Mouse (Mus musculus) embryonic facial prominence, embryonic 11.5 days (tissue): Measurements from ENCODE around the gene Pikfyve. TPM values are rescaled to one million over a fixed set of nuclear protein-coding genes. Genes with fewer than 3 reads are reported as not detected.

ENCODE experiments used
- ATAC-seq: fragments of 200-750 bp; cut with Nextera tagmentation; replicated peaks from 2 replicates; pipeline ENCODE4 v1.8.0; 2017; ENCODE audit warnings: low read depth; ENCODE audit not compliant: insufficient number of reproducible peaks, low FRiP score, low TSS enrichment
- DNase-seq: peaks from one replicate; pipeline ENCODE4 v3.0.0-alpha.2; 2015; ENCODE audit warnings: low spot score
- H3K27ac ChIP-seq: fragments of 300-500 bp; sonication (generic); replicated peaks from 2 replicates; pipeline ENCODE4 v1.5.1; 2014; ENCODE audit warnings: mild to moderate bottlenecking, low read depth, low read length, control low read depth
- H3K27me3 ChIP-seq: fragments of 300-500 bp; sonication (generic); 2 replicates; pipeline ENCODE4 v1.6.1; 2014; ENCODE audit warnings: mild to moderate bottlenecking, low read length, moderate library complexity, mixed read lengths; ENCODE audit not compliant: control insufficient read depth, insufficient read depth
- H3K36me3 ChIP-seq: fragments of 300-500 bp; sonication (generic); replicated peaks from 2 replicates; pipeline ENCODE4 v1.6.1; 2014; ENCODE audit warnings: low read depth, mild to moderate bottlenecking, low read length, moderate library complexity, mixed read lengths; ENCODE audit not compliant: control insufficient read depth, insufficient read depth
- H3K4me1 ChIP-seq: fragments of 300-500 bp; sonication (generic); 2 replicates; pipeline ENCODE4 v1.6.1; 2014; ENCODE audit warnings: low read length, mixed read lengths; ENCODE audit not compliant: control insufficient read depth, insufficient read depth
- H3K4me2 ChIP-seq: fragments of 300-500 bp; sonication (generic); 2 replicates; pipeline ENCODE4 v1.6.1; 2014; ENCODE audit warnings: low read depth, mild to moderate bottlenecking, control low read depth, low read length, moderate library complexity
- H3K4me3 ChIP-seq: fragments of 300-500 bp; sonication (generic); 2 replicates; pipeline ENCODE4 v1.5.1; 2014; ENCODE audit warnings: low read depth, low read length, control low read depth
- H3K9ac ChIP-seq: fragments of 300-500 bp; sonication (generic); replicated peaks from 2 replicates; pipeline ENCODE4 v1.6.1; 2014; ENCODE audit warnings: mild to moderate bottlenecking, control low read depth, low read length
- H3K9me3 ChIP-seq: fragments of 300-500 bp; sonication (generic); replicated peaks from 2 replicates; pipeline ENCODE4 v1.6.1; 2016; ENCODE audit warnings: mild to moderate bottlenecking, low read length, inconsistent platforms, mixed read lengths; ENCODE audit not compliant: control insufficient read depth
- WGBS: fragments of 180-500 bp; shearing (Covaris S2); extraction: QIAGEN DNeasy Blood & Tissue Kit; methylation state at CpG from one replicate; pipeline ENCODE4 v1.1.7; 2014; 5-methylcytosine and 5-hydroxymethylcytosine counted together
- polyA plus RNA-seq: library from polyadenylated mRNA; unstranded; fragments of >200 nt; fragmentation: Nextera tagmentation; extraction: Ambion mirVana; gene quantifications from 2 replicates; pipeline ENCODE4 v1.2.1, GENCODE M21; 2014

The Pikfyve gene
- polyA plus RNA-seq, 1 experiment from 2014 or later, result 14.8 TPM

DNA sequence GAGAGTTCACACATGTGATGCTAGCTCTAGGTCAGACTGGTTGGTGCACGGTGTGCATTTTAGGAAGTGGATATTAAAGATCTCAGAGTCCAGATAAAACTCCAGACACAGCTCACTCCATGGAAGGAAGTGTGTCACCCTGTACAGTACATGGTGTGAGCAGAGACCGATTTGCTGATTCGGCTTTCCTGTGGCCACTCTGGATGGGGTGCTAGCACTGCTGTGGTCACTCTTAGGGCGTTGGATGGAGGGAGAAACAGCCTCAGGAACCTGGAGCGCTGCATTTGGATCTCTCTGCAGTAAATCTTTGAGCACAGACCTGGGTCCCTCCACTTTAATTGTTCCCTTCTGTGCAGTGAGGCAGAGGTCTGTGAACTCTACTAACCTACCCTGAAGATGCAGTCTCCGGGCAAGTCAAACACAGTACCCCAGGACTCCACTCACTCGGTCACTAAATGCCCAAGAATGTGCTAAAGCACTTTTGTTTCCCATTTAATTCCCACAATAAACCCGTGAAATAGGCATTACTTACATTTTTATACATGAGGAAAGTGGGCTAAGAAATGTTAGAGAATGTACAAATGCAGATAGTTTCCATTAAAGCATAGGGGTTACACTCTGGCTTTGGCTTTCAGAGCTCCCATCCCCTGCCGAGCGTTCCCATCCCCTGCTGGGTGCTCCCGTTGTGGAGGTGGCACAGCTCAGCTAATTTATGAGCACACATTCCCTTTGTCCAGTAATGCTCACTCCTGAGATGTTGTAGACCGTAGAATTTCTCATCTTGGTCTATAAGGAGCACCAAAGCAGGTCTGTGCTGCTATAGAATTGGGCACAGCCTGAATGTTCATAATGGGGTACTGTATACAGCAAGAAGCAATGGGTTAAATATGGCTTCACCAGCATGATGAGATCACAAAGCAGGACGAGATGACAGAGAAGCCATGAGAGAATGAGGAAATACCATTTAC lies 127.9 kb downstream of the Pikfyve start:
- WGBS, result 60% methylated on average over 13 of the region's 13 CpGs
- ATAC-seq, result no peak
- no peak overlapping the region for H3K4me2 ChIP-seq
- H3K27me3 ChIP-seq, result no peaks in the 10 kb centered on the region
- no peaks in the 10 kb centered on the region for H3K4me1 ChIP-seq
- no peak for DNase-seq
- H3K4me3 ChIP-seq, result no peak overlapping the region
- no peak overlapping the region for H3K9ac ChIP-seq
- no peaks in the 10 kb centered on the region for H3K36me3 ChIP-seq
- H3K27ac ChIP-seq, result no peak overlapping the region
- H3K9me3 ChIP-seq, result no peaks in the 10 kb centered on the region

- H3K4me1 ChIP-seq, result no peaks in the 10 kb centered on the region
- no peak overlapping the region for H3K4me2 ChIP-seq
- H3K4me3 ChIP-seq, result no peak overlapping the region
- H3K9me3 ChIP-seq, result no peaks in the 10 kb centered on the region
- H3K9ac ChIP-seq, result no peak overlapping the region
- ATAC-seq, result no peak
- DNase-seq, result no peak
- WGBS, result 88% methylated on average over 8 of the region's 8 CpGs
- H3K27me3 ChIP-seq, result no peaks in the 10 kb centered on the region
- H3K27ac ChIP-seq, result no peak overlapping the region
- H3K36me3 ChIP-seq, result no peaks in the 10 kb centered on the region
These were observed 128.5 kb downstream of the Pikfyve start for GRCm38 (mm10) chr1:65315022-65315407.

Other genes starting within 250 kb of the Pikfyve start
- 5.2 and 6.0 TPM in 2 replicates for gene Plekhm3, start 229.9 kb upstream of the Pikfyve start, polyA plus RNA-seq
- gene Akr1cl, start 153.9 kb upstream of the Pikfyve start, polyA plus RNA-seq, result 0.18 and 1.0 TPM in 2 replicates
- gene Cryge, start 135.5 kb upstream of the Pikfyve start, polyA plus RNA-seq, result 0.72 and 6.9 TPM in 2 replicates
- gene Crygd, start 123.2 kb upstream of the Pikfyve start, polyA plus RNA-seq, result not detected in 2 replicates
- 1.00 and 9.9 TPM in 2 replicates for gene Crygc, start 113.0 kb upstream of the Pikfyve start, polyA plus RNA-seq
- gene Crygb, start 104.4 kb upstream of the Pikfyve start, polyA plus RNA-seq, result 0.68 TPM in 1 of 2 replicates, not detected in the other
- not detected in 2 replicates for gene Cryga, start 83.3 kb upstream of the Pikfyve start, polyA plus RNA-seq
- gene Gm28845, start 67.1 kb upstream of the Pikfyve start, polyA plus RNA-seq, result not detected in 2 replicates
- 0.32 and 0.45 TPM in 2 replicates for gene D630023F18Rik, start 63.5 kb upstream of the Pikfyve start, polyA plus RNA-seq
- 260 and 262 TPM in 2 replicates for gene Idh1, start 183 bp upstream of the Pikfyve start, polyA plus RNA-seq
- 0.22 TPM in 1 of 2 replicates, not detected in the other for gene Pth2r, start 95.4 kb downstream of the Pikfyve start, polyA plus RNA-seq